Mouse (Mus musculus) forebrain, embryonic 11.5 days (tissue): ENCODE results near the gene Cdsn. TPM values are rescaled to one million over a fixed set of nuclear protein-coding genes. Genes with fewer than 3 reads are reported as not detected.
"Not testable (repeated sequence)": the region's sequence is repeated elsewhere in the genome, so short reads cannot be mapped to it uniquely, and the experiment has no call there.

ENCODE experiments used
- ATAC-seq: fragments of 200-750 bp; cut with Nextera tagmentation; replicated peaks from 2 replicates; pipeline ENCODE4 v1.8.0; 2017; ENCODE audit warnings: moderate TSS enrichment; ENCODE audit not compliant: low FRiP score
- DNase-seq: peaks from one replicate; pipeline ENCODE4 v3.0.0-alpha.2; 2017; ENCODE audit warnings: low spot score
- H3K27ac ChIP-seq: fragments of 300-500 bp; sonication (generic); 2 replicates; pipeline ENCODE4 v1.5.1; 2014; ENCODE audit warnings: low read depth, low read length
- H3K27me3 ChIP-seq: fragments of 300-500 bp; sonication (generic); 2 replicates; pipeline ENCODE4 v1.6.1; 2014; ENCODE audit warnings: mild to moderate bottlenecking, low read length, mixed read lengths; ENCODE audit not compliant: control insufficient read depth, insufficient read depth
- H3K36me3 ChIP-seq: fragments of 300-500 bp; sonication (generic); 2 replicates; pipeline ENCODE4 v1.6.1; 2014; ENCODE audit warnings: mild to moderate bottlenecking, low read length, moderate library complexity, mixed read lengths; ENCODE audit not compliant: control insufficient read depth, insufficient read depth
- H3K4me1 ChIP-seq: fragments of 300-500 bp; sonication (generic); replicated peaks from 2 replicates; pipeline ENCODE4 v1.6.1; 2014; ENCODE audit warnings: low read length, mixed read lengths; ENCODE audit not compliant: control insufficient read depth, insufficient read depth
- H3K4me2 ChIP-seq: fragments of 300-500 bp; sonication (generic); 2 replicates; pipeline ENCODE4 v1.6.1; 2014; ENCODE audit warnings: low read depth, mild to moderate bottlenecking, low read length, moderate library complexity, mixed read lengths; ENCODE audit not compliant: severe bottlenecking
- H3K4me3 ChIP-seq: fragments of 300-500 bp; sonication (generic); 2 replicates; pipeline ENCODE4 v1.5.1; 2014; ENCODE audit warnings: low read depth, low read length
- H3K9ac ChIP-seq: fragments of 300-500 bp; sonication (generic); 2 replicates; pipeline ENCODE4 v1.6.1; 2014; ENCODE audit warnings: low read length
- H3K9me3 ChIP-seq: fragments of 300-500 bp; sonication (generic); 2 replicates; pipeline ENCODE4 v1.6.1; 2016; ENCODE audit warnings: low read length, mixed read lengths; ENCODE audit not compliant: control insufficient read depth
- WGBS: fragments of 180-500 bp; shearing (Covaris S2); extraction: QIAGEN DNeasy Blood & Tissue Kit; methylation state at CpG from one replicate; pipeline ENCODE4 v1.1.7; 2014; 5-methylcytosine and 5-hydroxymethylcytosine counted together
- polyA plus RNA-seq: library from polyadenylated mRNA; unstranded; fragments of >200 nt; fragmentation: Nextera tagmentation; extraction: Ambion mirVana; gene quantifications from 2 replicates; pipeline ENCODE4 v1.2.1, GENCODE M21; 2014

Cdsn gene
- polyA plus RNA-seq, 1 experiment from 2014 or later: not detected

DNA sequence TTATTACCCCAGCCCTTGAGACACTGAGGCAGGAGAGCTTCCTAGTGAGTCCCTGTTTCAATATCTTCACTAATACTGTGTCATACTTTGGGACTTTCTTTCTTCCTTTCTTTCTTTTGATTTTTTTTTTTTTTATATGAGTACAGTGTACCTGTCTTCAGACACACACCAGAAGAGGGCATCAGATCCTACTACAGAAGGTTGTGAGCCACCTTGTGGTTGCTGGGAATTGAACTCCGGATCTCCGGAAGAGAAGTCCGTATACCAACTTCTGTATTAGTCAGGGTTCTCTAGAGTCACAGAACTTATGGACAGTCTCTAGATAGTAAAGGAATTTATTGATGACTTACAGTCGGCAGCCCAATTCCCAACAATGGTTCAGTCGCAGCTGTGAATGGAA is 43.6 kb upstream of the Cdsn start:
- not testable (repeated sequence) for H3K27ac ChIP-seq, ATAC-seq, H3K4me3 ChIP-seq, H3K4me2 ChIP-seq, H3K9ac ChIP-seq, H3K36me3 ChIP-seq, H3K9me3 ChIP-seq, DNase-seq, H3K4me1 ChIP-seq
- peaks cover 25% of the 10 kb centered on the region for H3K27me3 ChIP-seq
- 43% methylated on average over 5 of the region's 5 CpGs for whole genome bisulfite sequencing

DNA sequence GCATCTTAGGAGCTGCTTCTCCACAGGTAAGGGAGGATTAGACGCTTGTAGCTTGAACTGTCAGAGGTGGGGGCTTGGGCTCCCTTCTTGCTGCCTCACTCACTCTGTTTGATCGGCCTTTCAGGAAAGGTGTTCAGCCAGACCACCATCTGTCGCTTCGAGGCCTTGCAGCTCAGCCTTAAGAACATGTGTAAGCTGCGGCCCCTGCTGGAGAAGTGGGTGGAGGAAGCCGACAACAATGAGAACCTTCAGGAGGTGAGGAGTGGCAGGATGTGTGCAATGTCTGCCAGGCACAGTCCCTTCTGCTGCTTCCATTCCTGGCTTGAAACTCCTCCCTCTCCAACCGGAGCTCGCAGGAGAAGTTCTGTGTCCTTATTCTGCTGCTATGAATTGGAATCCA is 42.6 kb upstream of the Cdsn start:
- H3K9ac ChIP-seq: peak overlapping the region; percentile 27; the same call in 1 of the 2 replicates
- no peaks in the 10 kb centered on the region for H3K36me3 ChIP-seq
- H3K4me1 ChIP-seq: no peaks in the 10 kb centered on the region; the same call in 1 of the 2 replicates
- no peak overlapping the region for H3K4me3 ChIP-seq
- H3K9me3 ChIP-seq: no peaks in the 10 kb centered on the region
- no peak overlapping the region for H3K27ac ChIP-seq
- H3K27me3 ChIP-seq: peaks cover 25% of the 10 kb centered on the region
- H3K4me2 ChIP-seq: no peak overlapping the region
- DNase-seq: no peak
- 0 out of 2 replicates have a peak, but pooled peaks have one; percentile 26 for ATAC-seq
- WGBS: 34% methylated on average over 8 of the region's 8 CpGs

GRCm38 (mm10) chr17:35512916-35513626 is 38.9 kb upstream of the Cdsn start:
- peaks cover 17% of the 10 kb centered on the region for H3K4me1 ChIP-seq
- no peak for DNase-seq
- 94% methylated on average over 7 of the region's 7 CpGs for WGBS
- H3K4me3 ChIP-seq: no peak overlapping the region
- no peak overlapping the region for H3K27ac ChIP-seq
- ATAC-seq: no peak
- H3K4me2 ChIP-seq: no peak overlapping the region
- no peak overlapping the region for H3K9ac ChIP-seq
- peaks cover 2% of the 10 kb centered on the region; the same call in 1 of the 2 replicates for H3K27me3 ChIP-seq
- H3K36me3 ChIP-seq: no peaks in the 10 kb centered on the region
- H3K9me3 ChIP-seq: no peaks in the 10 kb centered on the region

- DNase-seq (peak; percentile 87), ATAC-seq (no peak)
- Histone ChIP-seq H3K27me3 (peaks cover under 1% of the 10 kb centered on the region; the same call in 1 of the 2 replicates), H3K4me1 (peaks cover 18% of the 10 kb centered on the region), H3K4me3 (no peak overlapping the region), H3K9ac (no peak overlapping the region), H3K9me3 (no peaks in the 10 kb centered on the region), H3K27ac (no peak overlapping the region), H3K4me2 (no peak overlapping the region), H3K36me3 (no peaks in the 10 kb centered on the region)
- 12% methylated on average over 2 of the region's 2 CpGs for WGBS
Observed at GRCm38 (mm10) chr17:35513886-35514285, 38.0 kb upstream of the Cdsn start.

DNA sequence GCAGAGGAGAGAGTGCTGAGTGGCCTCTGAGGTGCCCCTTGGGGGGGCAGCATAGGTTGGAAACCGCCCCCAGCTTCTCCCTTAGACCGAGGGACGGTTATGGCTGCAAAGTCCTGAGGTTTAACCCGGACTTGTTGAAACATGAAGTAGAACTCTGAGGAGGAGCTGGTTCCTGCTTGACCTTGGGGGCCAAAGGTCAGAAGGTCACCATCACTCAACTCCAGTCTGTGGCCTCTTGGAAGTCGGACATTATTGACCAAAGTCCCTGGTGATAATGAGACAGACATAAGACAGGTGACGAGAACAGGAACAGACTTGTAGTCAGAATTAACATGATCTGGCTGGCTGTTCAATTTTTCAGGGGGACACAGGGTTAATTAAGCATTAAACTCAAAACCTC is 37.2 kb upstream of the Cdsn start:
- Histone ChIP-seq H3K4me3 (no peak overlapping the region), H3K9me3 (no peaks in the 10 kb centered on the region), H3K4me2 (peak overlapping the region; percentile 62; the same call in 1 of the 2 replicates), H3K9ac (peak overlapping the region; percentile 61), H3K36me3 (no peaks in the 10 kb centered on the region), H3K4me1 (peaks cover 18% of the 10 kb centered on the region), H3K27ac (no peak overlapping the region), H3K27me3 (no peaks in the 10 kb centered on the region)
- ATAC-seq: no peak
- no peak for DNase-seq
- 69% methylated on average over 6 of the region's 6 CpGs for WGBS

DNA sequence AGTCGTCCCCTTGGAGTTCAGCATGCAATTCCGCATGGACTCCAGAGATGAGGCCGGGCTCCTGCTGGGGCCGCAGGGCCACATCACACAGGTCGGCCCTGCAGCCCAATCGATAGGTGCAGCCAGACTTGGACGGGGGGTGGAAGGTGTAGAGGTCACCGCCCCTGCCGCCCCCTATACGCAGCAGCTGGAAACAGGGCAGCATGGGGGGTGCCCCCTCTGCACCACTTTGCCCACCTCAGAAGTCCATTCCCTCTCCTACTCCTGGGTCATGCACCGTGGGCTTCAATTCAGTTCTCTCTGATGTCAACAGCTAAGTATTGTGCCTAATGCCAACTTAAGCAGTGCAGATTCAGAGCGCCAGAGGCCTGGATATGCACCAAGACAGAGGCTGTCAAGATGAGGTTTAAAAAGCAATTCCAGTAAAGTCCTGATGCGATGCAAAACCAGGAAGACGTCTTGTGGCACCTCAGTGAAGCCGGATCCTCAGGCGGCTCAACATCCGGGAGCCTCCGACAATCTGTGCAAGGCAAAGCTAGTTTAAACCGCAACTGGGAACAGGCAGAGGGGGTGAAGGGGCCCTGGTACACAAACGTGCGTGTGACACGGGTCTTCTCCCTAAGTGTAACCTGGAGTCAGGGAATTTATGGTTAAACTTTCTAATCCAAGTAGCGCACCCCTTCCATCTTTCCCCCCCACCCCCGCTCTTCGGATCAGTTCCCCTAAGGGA is 35.9 kb upstream of the Cdsn start:
- Histone ChIP-seq H3K36me3 (no peaks in the 10 kb centered on the region), H3K4me3 (peak overlapping the region; percentile 54), H3K27ac (no peak overlapping the region), H3K9ac (peak overlapping the region; percentile 61), H3K4me2 (peak overlapping the region; percentile 62), H3K9me3 (no peaks in the 10 kb centered on the region), H3K27me3 (no peaks in the 10 kb centered on the region), H3K4me1 (peaks cover 18% of the 10 kb centered on the region)
- WGBS: 7% methylated on average over 25 of the region's 25 CpGs
- ATAC-seq (peak; percentile 31), DNase-seq (peak; percentile 74)

- Histone ChIP-seq H3K4me3 (peak within 1 kb of the TSS; percentile 54), H3K4me2 (peak within 1 kb of the TSS; percentile 62), H3K27ac (no peak within 1 kb of the TSS), H3K9me3 (no peaks in the 10 kb centered on the region), H3K4me1 (peaks cover 18% of the 10 kb centered on the region), H3K9ac (peak within 1 kb of the TSS; percentile 64), H3K36me3 (no peaks in the 10 kb centered on the region), H3K27me3 (no peaks in the 10 kb centered on the region)
- peak; percentile 99 for DNase-seq
- peak; percentile 95 for ATAC-seq
- under 1% methylated on average over 66 of the region's 67 CpGs for WGBS
Observed at GRCm38 (mm10) chr17:35516652-35517500, 35.1 kb upstream of the Cdsn start, which contains the start of the genes Tcf19 and Cchcr1. Gene Tcf19 (minus strand): TSS chr17:35516824. Gene Cchcr1 (plus strand): TSS chr17:35517100.

DNA sequence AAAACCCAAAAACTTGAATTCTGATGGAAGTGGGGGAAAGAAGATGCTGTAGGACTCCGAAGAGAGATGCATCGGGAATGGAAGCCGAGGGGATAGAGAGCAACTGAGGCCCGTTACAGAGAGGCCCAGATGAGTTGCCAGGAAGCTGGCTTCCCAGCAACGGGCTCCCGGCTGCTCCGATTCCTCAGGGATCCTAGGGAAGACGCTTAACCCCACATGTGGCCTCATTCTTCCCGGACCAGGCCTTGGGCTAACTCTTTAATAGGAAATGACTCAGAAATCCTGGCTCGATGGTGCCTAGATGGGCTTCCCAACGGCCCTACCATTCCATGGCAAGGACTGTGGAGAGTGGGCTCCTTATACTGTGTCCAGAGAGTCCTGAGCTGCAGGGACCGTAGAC is 34.4 kb upstream of the Cdsn start:
- peak overlapping the region; percentile 54 for H3K4me3 ChIP-seq
- ATAC-seq: no peak
- H3K9me3 ChIP-seq: no peaks in the 10 kb centered on the region
- peak overlapping the region; percentile 64 for H3K9ac ChIP-seq
- no peak overlapping the region for H3K27ac ChIP-seq
- no peaks in the 10 kb centered on the region for H3K36me3 ChIP-seq
- peak; percentile 55 for DNase-seq
- WGBS: 8% methylated on average over 12 of the region's 12 CpGs
- peaks cover 18% of the 10 kb centered on the region for H3K4me1 ChIP-seq
- peak overlapping the region; percentile 62 for H3K4me2 ChIP-seq
- H3K27me3 ChIP-seq: no peaks in the 10 kb centered on the region
